Mouse (Mus musculus) effector memory CD4-positive, alpha-beta T cell, adult 7 months (primary cell): ENCODE measurements around the gene Gm38392. TPM values are rescaled to one million over a fixed set of nuclear protein-coding genes. Genes with fewer than 3 reads are reported as not detected.

Experiments
- polyA plus RNA-seq: library from polyadenylated mRNA; unstranded; fragments of 100-300 nt; shearing (Covaris generic); gene quantifications from one replicate; pipeline ENCODE4 v1.2.1, GENCODE M21; 2017

The Gm38392 gene
- not detected for polyA plus RNA-seq

GRCm38 (mm10) chr3:88287110-88287509, at the start of gene Gm38392:
Gene Gm38392, minus strand, starts transcription at chr3:88287210.

GRCm38 (mm10) chr3:88336058-88337013, 49.3 kb upstream of the Gm38392 start, which contains the start of the genes Tmem79 and Smg5:
Gene Tmem79, minus strand, starts transcription at chr3:88336148.
Gene Smg5, plus strand, starts transcription at chr3:88336260.

GRCm38 (mm10) chr3:88324951-88325405, 38.0 kb upstream of the Gm38392 start, which contains the start of gene Glmp:
Gene Glmp, plus strand, starts transcription at chr3:88325023.

GRCm38 (mm10) chr3:88296561-88297318, 9.7 kb upstream of the Gm38392 start, which contains the start of the genes Tsacc and Cct3:
Gene Tsacc, minus strand, starts transcription at chr3:88296999.
Gene Cct3, plus strand, starts transcription at chr3:88297116.

GRCm38 (mm10) chr3:88254268-88254926, 32.6 kb downstream of the Gm38392 start, which contains the start of gene Rhbg:
Gene Rhbg, minus strand, starts transcription at chr3:88254709.

Other genes starting within 250 kb of the Gm38392 start
- gene Gpatch4, start 244.1 kb downstream of the Gm38392 start, polyA plus RNA-seq, result 12.0 TPM
- gene Naxe, start 228.7 kb downstream of the Gm38392 start, polyA plus RNA-seq, result 47.5 TPM
- not detected for gene Ttc24, start 208.9 kb downstream of the Gm38392 start, polyA plus RNA-seq
- 0.30 TPM for gene Iqgap3, start 205.2 kb downstream of the Gm38392 start, polyA plus RNA-seq
- gene Mef2d, start 144.8 kb downstream of the Gm38392 start, polyA plus RNA-seq, result 168 TPM
- not detected for gene Rhbg, start 32.5 kb downstream of the Gm38392 start, polyA plus RNA-seq
- gene Tsacc, start 9.8 kb upstream of the Gm38392 start, polyA plus RNA-seq, result 4.1 TPM
- 309 TPM for gene Cct3, start 9.9 kb upstream of the Gm38392 start, polyA plus RNA-seq
- 191 TPM for gene Glmp, start 37.8 kb upstream of the Gm38392 start, polyA plus RNA-seq
- gene Tmem79, start 48.9 kb upstream of the Gm38392 start, polyA plus RNA-seq, result 0.46 TPM
- gene Smg5, start 49.0 kb upstream of the Gm38392 start, polyA plus RNA-seq, result 35.6 TPM
- not detected for gene Paqr6, start 77.4 kb upstream of the Gm38392 start, polyA plus RNA-seq
- not detected for gene Bglap3, start 85.5 kb upstream of the Gm38392 start, polyA plus RNA-seq
- not detected for gene Bglap2, start 91.5 kb upstream of the Gm38392 start, polyA plus RNA-seq
- gene Bglap, start 97.3 kb upstream of the Gm38392 start, polyA plus RNA-seq, result not detected
- 30.9 TPM for gene Pmf1, start 123.1 kb upstream of the Gm38392 start, polyA plus RNA-seq
- 14.6 TPM for gene Slc25a44, start 137.9 kb upstream of the Gm38392 start, polyA plus RNA-seq
- gene Sema4a, start 174.0 kb upstream of the Gm38392 start, polyA plus RNA-seq, result 162 TPM
- 189 TPM for gene Lmna, start 222.7 kb upstream of the Gm38392 start, polyA plus RNA-seq
- gene Mex3a, start 245.2 kb upstream of the Gm38392 start, polyA plus RNA-seq, result 0.06 TPM